Mouse (Mus musculus) bone marrow macrophage, adult 2 months (primary cell): ENCODE results near the gene Pgd. TPM values are rescaled to one million over a fixed set of nuclear protein-coding genes. Genes with fewer than 3 reads are reported as not detected.
"Not testable (repeated sequence)": the region's sequence is repeated elsewhere in the genome, so short reads cannot be mapped to it uniquely, and the experiment has no call there.

Experiments
- H3K27ac ChIP-seq: 2 replicates; pipeline ENCODE4 v1.5.1; 2012; ENCODE audit warnings: low read depth, low read length; ENCODE audit not compliant: insufficient read depth
- H3K4me1 ChIP-seq: 2 replicates; pipeline ENCODE4 v1.6.1; 2012; ENCODE audit warnings: low read length; ENCODE audit not compliant: control insufficient read depth, insufficient read depth
- H3K4me3 ChIP-seq: 2 replicates; pipeline ENCODE4 v1.5.1; 2012; ENCODE audit warnings: mild to moderate bottlenecking, low read length, moderate library complexity; ENCODE audit not compliant: insufficient read depth
- CTCF ChIP-seq: IDR thresholded peaks from 2 replicates; pipeline ENCODE4 v1.5.1; 2012; ENCODE audit warnings: low read depth, mild to moderate bottlenecking, low read length, moderate library complexity
- POLR2A ChIP-seq: IDR thresholded peaks from 2 replicates; pipeline ENCODE4 v1.6.1; 2012; ENCODE audit warnings: mild to moderate bottlenecking, low read depth, low read length, borderline replicate concordance
- polyA plus RNA-seq: library from polyadenylated mRNA; stranded (reverse); fragments of >200 nt; gene quantifications from 2 replicates; pipeline ENCODE4 v1.2.4, GENCODE M21; 2012; ENCODE audit not compliant: missing spikeins, insufficient read depth, insufficient read length

Gene Pgd
- 365 and 378 TPM in 2 replicates for polyA plus RNA-seq

- H3K4me1 ChIP-seq: peaks cover 48% of the 10 kb centered on the region
- peak within 1 kb of the TSS; percentile 90 for H3K27ac ChIP-seq
- peak within 1 kb of the TSS; percentile 96 for H3K4me3 ChIP-seq
- TF ChIP-seq POLR2A (no peak), CTCF (no peak)
These were observed at the start of gene Pgd for GRCm38 (mm10) chr4:149166215-149166946. TSS of gene Pgd (minus strand) at chr4:149166771.

GRCm38 (mm10) chr4:149215982-149216381, 49.4 kb upstream of the Pgd start:
- Histone ChIP-seq H3K27ac (no peak overlapping the region), H3K4me3 (no peak overlapping the region), H3K4me1 (no peaks in the 10 kb centered on the region)
- TF ChIP-seq CTCF (no peak), POLR2A (no peak)

GRCm38 (mm10) chr4:149215397-149215796, 48.8 kb upstream of the Pgd start:
- H3K4me1 ChIP-seq: no peaks in the 10 kb centered on the region
- TF ChIP-seq CTCF: no peak
- TF ChIP-seq POLR2A: no peak
- H3K4me3 ChIP-seq: no peak overlapping the region
- H3K27ac ChIP-seq: no peak overlapping the region

- not testable (repeated sequence) for H3K4me1 ChIP-seq, H3K4me3 ChIP-seq, H3K27ac ChIP-seq
These were observed 47.9 kb upstream of the Pgd start for GRCm38 (mm10) chr4:149214468-149214867.

GRCm38 (mm10) chr4:149213466-149213865, 46.9 kb upstream of the Pgd start:
- Histone ChIP-seq H3K27ac (no peak overlapping the region), H3K4me3 (no peak overlapping the region), H3K4me1 (0 out of 2 replicates have a peak, but pooled peaks cover 2% of the 10 kb centered on the region)
- TF ChIP-seq POLR2A: no peak
- TF ChIP-seq CTCF: no peak

GRCm38 (mm10) chr4:149211441-149211840, 44.9 kb upstream of the Pgd start:
- not testable (repeated sequence) for H3K4me1 ChIP-seq, H3K4me3 ChIP-seq, H3K27ac ChIP-seq

- TF ChIP-seq POLR2A: no peak
- TF ChIP-seq CTCF: no peak
- no peaks in the 10 kb centered on the region for H3K4me1 ChIP-seq
- no peak overlapping the region for H3K27ac ChIP-seq
- H3K4me3 ChIP-seq: no peak overlapping the region
These were observed 35.9 kb upstream of the Pgd start for GRCm38 (mm10) chr4:149202467-149202866.

- Histone ChIP-seq H3K27ac (no peak overlapping the region), H3K4me3 (no peak overlapping the region), H3K4me1 (no peaks in the 10 kb centered on the region)
- no peak for TF ChIP-seq CTCF
- no peak for TF ChIP-seq POLR2A
These were observed 34.5 kb upstream of the Pgd start for GRCm38 (mm10) chr4:149201110-149201509.

GRCm38 (mm10) chr4:149197180-149197579, 30.6 kb upstream of the Pgd start:
- Histone ChIP-seq H3K4me3 (no peak overlapping the region), H3K4me1 (no peaks in the 10 kb centered on the region), H3K27ac (no peak overlapping the region)
- no peak for TF ChIP-seq POLR2A
- TF ChIP-seq CTCF: no peak

GRCm38 (mm10) chr4:149191103-149191502, 24.5 kb upstream of the Pgd start:
- no peak overlapping the region for H3K4me3 ChIP-seq
- TF ChIP-seq CTCF: no peak
- TF ChIP-seq POLR2A: no peak
- 0 out of 2 replicates have a peak, but pooled peaks cover 2% of the 10 kb centered on the region for H3K4me1 ChIP-seq
- H3K27ac ChIP-seq: no peak overlapping the region

GRCm38 (mm10) chr4:149188563-149188962, 22.0 kb upstream of the Pgd start:
- Histone ChIP-seq H3K27ac (no peak overlapping the region), H3K4me1 (0 out of 2 replicates have a peak, but pooled peaks cover 2% of the 10 kb centered on the region), H3K4me3 (no peak overlapping the region)
- TF ChIP-seq POLR2A: no peak
- TF ChIP-seq CTCF: no peak

GRCm38 (mm10) chr4:149182755-149183154, 16.2 kb upstream of the Pgd start:
- TF ChIP-seq CTCF: peak; percentile 51
- TF ChIP-seq POLR2A: no peak
- Histone ChIP-seq H3K27ac (no peak overlapping the region), H3K4me1 (peaks cover 13% of the 10 kb centered on the region), H3K4me3 (no peak overlapping the region)
